Mouse (Mus musculus): ENCODE results near the gene Ppfibp1. TPM values are rescaled to one million over a fixed set of nuclear protein-coding genes. Genes with fewer than 3 reads are reported as not detected.

Gene Ppfibp1
- total RNA-seq, 1 experiment, result 39.9 TPM

GRCm38 (mm10) chr6:146907795-146908190, 19.5 kb downstream of the Ppfibp1 start:
- no peak for DNase-seq (ENCODE audit: low read depth, low spot score)
- H3K4me1 ChIP-seq (ENCODE audit: control insufficient read depth in 2 of 2, insufficient read depth in 2 of 2, low read length in 2 of 2, poor library complexity in 1 of 2), result peaks cover 0 to under 1% of the 10 kb centered on the region in 2 experiments; a peak in 1 of 4 replicates
- H3K9ac ChIP-seq (ENCODE audit: insufficient read depth, low read depth, low read length, poor library complexity, severe bottlenecking), result no peak overlapping the region
- no peak overlapping the region for H3K4me3 ChIP-seq (ENCODE audit: insufficient read depth in 1 of 2, low read depth in 1 of 2, low read length in 2 of 2, poor library complexity in 1 of 2, severe bottlenecking in 1 of 2)
- no peaks in the 10 kb centered on the region for H3K36me3 ChIP-seq (ENCODE audit: control insufficient read depth, insufficient read depth, low read length, poor library complexity, severe bottlenecking)
- TF ChIP-seq ZNF384 (IDR thresholded peaks at IDR 0.05; ENCODE audit: low read depth, low read length), result no peak
- no peak for TF ChIP-seq HCFC1 (IDR thresholded peaks at IDR 0.05; ENCODE audit: borderline replicate concordance, insufficient read depth, low read length)
- no peak for TF ChIP-seq MAFK (IDR thresholded peaks at IDR 0.05; ENCODE audit: insufficient read depth, low read depth, low read length)
- TF ChIP-seq CHD2 (IDR thresholded peaks at IDR 0.05; ENCODE audit: low read depth, low read length), result no peak
- no peak for TF ChIP-seq ZC3H11A (IDR thresholded peaks at IDR 0.05; ENCODE audit: borderline replicate concordance, low read depth, low read length)
- H3K27ac ChIP-seq (ENCODE audit: insufficient read depth, low read depth, low read length, poor library complexity, severe bottlenecking), result no peak overlapping the region
- in situ Hi-C loops (cut with MboI; ENCODE audit: low sequenced_read_pairs in 2 of 2, unreplicated experiment in 2 of 2), result no loop called here
- no peaks in the 10 kb centered on the region for H3K9me3 ChIP-seq (ENCODE audit: control insufficient read depth, insufficient read depth, low read depth, low read length)

GRCm38 (mm10) chr6:146908801-146909200, 20.5 kb downstream of the Ppfibp1 start:
- Histone ChIP-seq H3K4me1 (ENCODE audit: control insufficient read depth in 2 of 2, insufficient read depth in 2 of 2, low read length in 2 of 2, poor library complexity in 1 of 2) (peaks cover 2 to 3% of the 10 kb centered on the region in 2 experiments; a peak in 2 of 4 replicates), H3K9me3 (ENCODE audit: control insufficient read depth, insufficient read depth, low read depth, low read length) (no peaks in the 10 kb centered on the region), H3K36me3 (ENCODE audit: control insufficient read depth, insufficient read depth, low read length, poor library complexity, severe bottlenecking) (no peaks in the 10 kb centered on the region), H3K27ac (ENCODE audit: insufficient read depth, low read depth, low read length, poor library complexity, severe bottlenecking) (no peak overlapping the region), H3K4me3 (ENCODE audit: insufficient read depth in 1 of 2, low read depth in 1 of 2, low read length in 2 of 2, poor library complexity in 1 of 2, severe bottlenecking in 1 of 2) (no peak overlapping the region), H3K9ac (ENCODE audit: insufficient read depth, low read depth, low read length, poor library complexity, severe bottlenecking) (no peak overlapping the region)
- in situ Hi-C loops (cut with MboI; ENCODE audit: low sequenced_read_pairs in 2 of 2, unreplicated experiment in 2 of 2), result no loop called here
- TF ChIP-seq ZC3H11A (IDR thresholded peaks at IDR 0.05; ENCODE audit: borderline replicate concordance, low read depth, low read length) (no peak), MAFK (IDR thresholded peaks at IDR 0.05; ENCODE audit: insufficient read depth, low read depth, low read length) (no peak), ZNF384 (IDR thresholded peaks at IDR 0.05; ENCODE audit: low read depth, low read length) (no peak), HCFC1 (IDR thresholded peaks at IDR 0.05; ENCODE audit: borderline replicate concordance, insufficient read depth, low read length) (no peak)
- no peak for DNase-seq (ENCODE audit: low read depth, low spot score)

GRCm38 (mm10) chr6:146909725-146910489, 21.6 kb downstream of the Ppfibp1 start:
- Histone ChIP-seq H3K27ac (ENCODE audit: insufficient read depth, low read depth, low read length, poor library complexity, severe bottlenecking) (no peak overlapping the region), H3K4me1 (ENCODE audit: control insufficient read depth in 2 of 2, insufficient read depth in 2 of 2, low read length in 2 of 2, poor library complexity in 1 of 2) (peaks cover 2 to 3% of the 10 kb centered on the region in 2 experiments; a peak in 2 of 4 replicates), H3K36me3 (ENCODE audit: control insufficient read depth, insufficient read depth, low read length, poor library complexity, severe bottlenecking) (no peaks in the 10 kb centered on the region), H3K4me3 (ENCODE audit: insufficient read depth in 1 of 2, low read depth in 1 of 2, low read length in 2 of 2, poor library complexity in 1 of 2, severe bottlenecking in 1 of 2) (no peak overlapping the region), H3K9ac (ENCODE audit: insufficient read depth, low read depth, low read length, poor library complexity, severe bottlenecking) (no peak overlapping the region), H3K9me3 (ENCODE audit: control insufficient read depth, insufficient read depth, low read depth, low read length) (no peaks in the 10 kb centered on the region)
- in situ Hi-C loops (cut with MboI; ENCODE audit: low sequenced_read_pairs in 2 of 2, unreplicated experiment in 2 of 2), result no loop called here
- TF ChIP-seq MAFK (IDR thresholded peaks at IDR 0.05; ENCODE audit: insufficient read depth, low read depth, low read length) (no peak), ZC3H11A (IDR thresholded peaks at IDR 0.05; ENCODE audit: borderline replicate concordance, low read depth, low read length) (no peak), HCFC1 (IDR thresholded peaks at IDR 0.05; ENCODE audit: borderline replicate concordance, insufficient read depth, low read length) (no peak), CHD2 (IDR thresholded peaks at IDR 0.05; ENCODE audit: low read depth, low read length) (no peak), ZNF384 (IDR thresholded peaks at IDR 0.05; ENCODE audit: low read depth, low read length) (no peak)
- DNase-seq (ENCODE audit: low read depth, low spot score), result no peak

- H3K9ac ChIP-seq (ENCODE audit: insufficient read depth, low read depth, low read length, poor library complexity, severe bottlenecking), result no peak overlapping the region
- no peak overlapping the region for H3K27ac ChIP-seq (ENCODE audit: insufficient read depth, low read depth, low read length, poor library complexity, severe bottlenecking)
- peaks cover 2 to 3% of the 10 kb centered on the region in 2 experiments; a peak in 2 of 4 replicates for H3K4me1 ChIP-seq (ENCODE audit: control insufficient read depth in 2 of 2, insufficient read depth in 2 of 2, low read length in 2 of 2, poor library complexity in 1 of 2)
- no peak for DNase-seq (ENCODE audit: low read depth, low spot score)
- H3K36me3 ChIP-seq (ENCODE audit: control insufficient read depth, insufficient read depth, low read length, poor library complexity, severe bottlenecking), result no peaks in the 10 kb centered on the region
- in situ Hi-C loops (cut with MboI; ENCODE audit: low sequenced_read_pairs in 2 of 2, unreplicated experiment in 2 of 2), result no loop called here
- TF ChIP-seq ZC3H11A (IDR thresholded peaks at IDR 0.05; ENCODE audit: borderline replicate concordance, low read depth, low read length), result no peak
- no peak for TF ChIP-seq ZNF384 (IDR thresholded peaks at IDR 0.05; ENCODE audit: low read depth, low read length)
- no peak for TF ChIP-seq CHD2 (IDR thresholded peaks at IDR 0.05; ENCODE audit: low read depth, low read length)
- no peak for TF ChIP-seq MAFK (IDR thresholded peaks at IDR 0.05; ENCODE audit: insufficient read depth, low read depth, low read length)
- no peak for TF ChIP-seq HCFC1 (IDR thresholded peaks at IDR 0.05; ENCODE audit: borderline replicate concordance, insufficient read depth, low read length)
- no peaks in the 10 kb centered on the region for H3K9me3 ChIP-seq (ENCODE audit: control insufficient read depth, insufficient read depth, low read depth, low read length)
- H3K4me3 ChIP-seq (ENCODE audit: insufficient read depth in 1 of 2, low read depth in 1 of 2, low read length in 2 of 2, poor library complexity in 1 of 2, severe bottlenecking in 1 of 2), result no peak overlapping the region
Observed at GRCm38 (mm10) chr6:146910801-146911200, 22.5 kb downstream of the Ppfibp1 start.

Data from ES-E14 (cell line).